Mouse (Mus musculus) cerebellum, adult 11-12 months (tissue): ENCODE measurements around the gene Map3k12.

Experiments
- DNase-seq: peaks from one replicate; pipeline ENCODE4 v3.0.0; 2022

The Map3k12 gene

DNA sequence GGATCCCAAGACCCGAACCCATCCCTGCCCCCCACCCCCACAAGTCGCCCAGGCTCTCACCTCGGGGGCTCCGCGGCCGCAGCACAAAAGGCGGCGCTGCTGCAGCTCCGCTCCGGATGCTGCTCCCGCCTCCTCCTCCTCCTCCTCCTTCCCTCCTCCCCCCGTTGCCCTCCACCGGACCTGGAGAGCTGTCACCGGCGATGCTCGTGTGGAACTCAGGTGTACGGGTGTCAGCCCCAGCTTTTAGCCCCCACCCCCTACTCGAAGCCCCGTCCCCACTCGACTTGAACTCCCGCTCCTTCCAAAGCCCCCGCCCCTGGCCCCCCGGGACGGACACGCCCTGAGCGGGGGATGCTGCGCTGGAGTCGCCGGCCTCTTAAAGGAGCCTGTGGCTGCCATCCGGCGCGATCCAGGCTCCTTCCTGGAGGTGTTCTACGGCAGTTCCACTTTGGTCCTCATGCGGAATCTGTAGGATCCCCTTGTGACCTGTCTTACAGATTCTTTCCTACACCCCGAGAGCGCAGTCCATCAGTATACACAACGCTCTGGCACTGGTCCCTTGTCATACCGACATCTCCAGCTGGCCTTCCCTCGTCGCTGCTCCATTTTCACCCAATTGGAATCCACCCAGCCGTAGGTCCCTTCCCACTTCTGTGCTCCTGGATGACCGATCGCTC, at the start of gene Map3k12:
Gene Map3k12, minus strand, starts transcription at position 337 of the 677 bp plus-strand sequence.
- DNase-seq = peak; percentile 90

GRCm38 (mm10) chr15:102563681-102564080, 46.8 kb upstream of the Map3k12 start:
- DNase-seq = peak; percentile 61

- no peak for DNase-seq
These were observed 46.2 kb upstream of the Map3k12 start for GRCm38 (mm10) chr15:102563061-102563460.

DNA sequence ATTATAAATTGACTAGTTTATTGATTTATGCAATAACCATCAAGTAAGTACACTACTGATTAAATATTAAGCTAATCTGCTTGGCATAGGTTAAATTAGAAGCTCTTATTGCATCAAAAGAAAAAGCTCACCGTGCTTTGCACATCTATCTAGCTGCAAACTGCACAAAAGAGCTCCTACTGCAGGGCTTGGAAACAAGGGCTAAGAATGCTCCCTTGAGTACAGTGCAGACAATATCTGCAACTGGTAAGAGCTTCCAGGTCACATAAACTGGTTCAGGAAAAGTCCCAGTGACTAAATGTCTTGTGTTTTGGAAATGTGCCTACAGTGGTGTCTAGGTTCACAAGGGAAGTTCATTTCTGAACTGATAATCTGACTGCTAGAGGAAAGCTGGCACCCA, 45.6 kb upstream of the Map3k12 start:
- DNase-seq = no peak

GRCm38 (mm10) chr15:102557580-102557979, 40.7 kb upstream of the Map3k12 start:
- DNase-seq = no peak

- no peak for DNase-seq
These were observed 38.7 kb upstream of the Map3k12 start for GRCm38 (mm10) chr15:102555581-102555980.

- no peak for DNase-seq
These were observed 35.7 kb upstream of the Map3k12 start for GRCm38 (mm10) chr15:102552599-102552998.

DNA sequence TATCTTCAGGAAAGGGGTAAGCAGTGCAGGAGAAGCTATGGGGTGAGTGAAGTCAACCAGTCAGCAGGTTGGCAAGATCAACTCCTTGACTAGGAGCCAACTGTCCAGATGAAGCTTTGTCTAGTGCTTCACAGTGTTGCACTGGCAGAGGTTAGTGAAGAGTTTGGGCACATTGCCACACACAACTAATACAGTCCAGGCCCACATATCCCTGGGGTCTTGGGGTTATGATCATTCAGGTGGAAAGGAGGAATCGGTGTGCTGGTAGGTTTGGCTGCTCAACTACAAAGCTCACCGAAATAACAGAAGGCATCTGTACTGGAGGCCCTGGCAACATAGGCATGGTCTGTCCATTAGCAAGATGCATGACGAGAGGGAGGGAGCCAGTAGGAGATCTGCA, 30.6 kb upstream of the Map3k12 start:
- DNase-seq = peak; percentile 95

DNA sequence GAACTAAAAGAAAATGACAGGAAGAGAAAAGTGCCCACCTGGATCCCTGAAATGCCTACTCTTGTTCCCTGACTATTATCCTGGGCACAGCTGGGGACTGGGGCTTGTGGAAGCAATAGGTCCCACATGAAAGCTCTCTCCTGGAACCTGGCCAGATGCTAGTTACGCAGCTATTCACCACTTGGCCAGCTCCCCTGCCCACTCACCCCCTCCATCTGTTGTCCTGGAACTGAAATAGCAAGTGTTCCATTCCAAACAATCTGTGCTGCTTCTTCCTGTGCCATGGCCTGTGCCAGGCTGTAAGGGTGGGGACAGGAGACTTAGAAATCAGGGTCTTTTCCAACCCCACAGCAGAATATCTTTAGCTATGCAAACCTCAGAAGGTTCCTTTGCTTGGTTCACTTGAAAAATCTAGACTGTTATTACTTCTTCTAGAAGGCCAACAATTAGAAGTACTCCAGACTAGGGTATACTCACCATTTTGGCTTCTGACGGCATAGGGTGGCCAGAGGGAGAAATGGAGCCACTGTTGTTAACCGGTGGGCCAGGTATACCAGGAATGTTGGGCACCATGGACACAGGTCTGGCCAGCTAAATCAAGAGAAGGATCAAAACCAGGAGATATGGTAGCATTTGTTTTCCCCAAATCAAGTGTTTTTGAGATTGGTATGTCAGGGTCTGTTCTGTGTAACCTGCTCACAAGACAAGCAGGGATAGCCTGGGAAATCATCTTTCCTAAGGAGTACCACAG, 30.0 kb upstream of the Map3k12 start:
- DNase-seq = peak; percentile 99

DNA sequence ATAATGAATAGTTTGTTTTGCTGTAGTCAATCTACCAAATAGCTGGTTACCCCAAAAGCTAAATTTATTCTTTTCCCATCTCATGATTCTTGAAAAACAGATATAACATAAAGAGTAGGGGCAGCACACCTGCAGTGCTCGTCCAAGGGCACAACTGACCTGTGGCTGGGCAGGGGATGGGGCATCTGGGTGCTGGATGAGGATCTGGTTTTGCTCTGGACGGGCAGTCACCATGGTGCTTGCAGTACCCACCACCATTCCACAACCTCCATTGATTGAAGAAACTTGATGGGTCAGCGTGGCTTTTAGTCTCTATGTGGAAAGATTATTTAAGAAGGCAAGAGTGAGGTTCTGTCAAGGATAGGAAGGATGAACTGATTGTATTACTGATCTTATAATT, 29.4 kb upstream of the Map3k12 start:
- peak; percentile 62 for DNase-seq

- peak; percentile 97 for DNase-seq
These were observed 27.9 kb upstream of the Map3k12 start for GRCm38 (mm10) chr15:102544801-102545200.

DNA sequence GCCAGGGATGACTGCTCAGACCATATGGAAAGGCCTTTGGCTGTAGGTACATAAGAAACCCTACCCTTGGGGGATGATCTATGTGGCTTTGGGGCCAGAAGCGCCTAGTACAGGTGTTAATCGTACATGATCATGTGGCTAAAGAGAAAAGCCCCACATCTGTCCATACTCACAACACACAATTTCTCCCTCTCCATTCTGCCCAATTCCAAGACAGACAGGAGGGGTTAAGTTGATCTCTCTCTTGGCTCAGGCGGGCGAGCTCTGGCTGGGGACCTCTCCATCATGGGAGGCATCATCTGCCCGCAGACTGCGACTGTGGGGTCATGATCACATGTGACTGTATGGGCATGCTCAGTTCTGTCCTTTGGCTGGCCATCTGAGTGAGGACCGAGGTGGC, 17.1 kb upstream of the Map3k12 start:
- peak; percentile 29 for DNase-seq

DNA sequence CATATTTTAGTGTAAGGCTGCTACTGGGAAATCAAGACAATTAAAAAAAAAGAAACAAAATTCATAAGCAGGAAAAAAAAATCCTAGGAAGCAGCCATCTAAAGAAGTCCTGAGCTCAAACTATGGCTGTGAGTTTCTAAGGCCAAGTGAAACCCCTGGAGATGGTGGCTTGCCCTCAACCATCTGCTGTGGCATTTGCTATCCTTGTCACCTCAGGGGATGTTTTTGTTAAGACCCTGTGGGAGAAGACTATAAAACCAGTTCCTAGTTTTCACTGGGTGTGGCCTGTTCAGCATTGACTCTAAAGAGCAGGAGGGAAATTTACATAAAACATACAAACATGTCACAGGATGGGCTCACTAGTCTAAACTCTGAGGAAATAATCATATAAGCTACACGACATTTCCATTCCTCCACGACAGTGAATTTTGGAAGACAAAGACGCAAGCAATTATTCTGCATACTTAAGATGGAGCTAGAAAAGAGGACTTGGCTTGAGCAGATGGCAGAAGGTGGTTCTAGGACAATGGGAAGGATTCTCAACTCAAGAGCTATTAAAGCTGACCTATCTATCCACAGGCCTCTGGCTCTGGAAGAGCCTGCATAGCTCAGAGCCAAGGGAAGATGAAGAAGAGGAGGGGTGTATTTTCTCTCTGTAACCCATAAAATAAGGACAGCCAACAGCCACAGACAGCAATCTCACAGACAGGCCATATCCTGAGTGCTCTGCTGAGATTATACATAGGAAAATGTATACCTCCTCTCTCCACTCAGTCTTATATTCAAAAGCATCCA, 15.4 kb upstream of the Map3k12 start:
- DNase-seq = peak; percentile 82

- DNase-seq = peak; percentile 28
These were observed 14.7 kb upstream of the Map3k12 start for GRCm38 (mm10) chr15:102531586-102531985.

DNA sequence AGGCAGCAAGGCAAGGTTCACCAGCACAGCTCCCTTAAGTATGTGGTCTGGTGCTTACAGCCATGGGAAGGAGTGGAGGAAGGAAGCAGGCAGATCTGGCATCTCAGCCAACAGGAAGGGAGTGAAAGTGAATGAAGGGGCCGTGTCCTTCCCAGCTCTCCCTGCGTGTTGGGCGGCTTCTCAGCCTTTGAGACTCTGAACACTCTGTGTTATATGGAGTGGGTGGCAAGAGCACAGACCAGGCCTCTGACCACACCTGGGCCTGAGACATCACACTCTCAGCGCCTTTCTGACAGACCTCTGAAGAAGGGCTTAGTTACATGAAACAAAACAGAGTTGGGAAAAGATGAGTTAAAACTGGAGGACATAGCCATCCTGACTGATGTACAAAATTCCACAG, 13.7 kb upstream of the Map3k12 start:
- no peak for DNase-seq

- no peak for DNase-seq
These were observed 11.5 kb upstream of the Map3k12 start for GRCm38 (mm10) chr15:102528396-102528795.

DNA sequence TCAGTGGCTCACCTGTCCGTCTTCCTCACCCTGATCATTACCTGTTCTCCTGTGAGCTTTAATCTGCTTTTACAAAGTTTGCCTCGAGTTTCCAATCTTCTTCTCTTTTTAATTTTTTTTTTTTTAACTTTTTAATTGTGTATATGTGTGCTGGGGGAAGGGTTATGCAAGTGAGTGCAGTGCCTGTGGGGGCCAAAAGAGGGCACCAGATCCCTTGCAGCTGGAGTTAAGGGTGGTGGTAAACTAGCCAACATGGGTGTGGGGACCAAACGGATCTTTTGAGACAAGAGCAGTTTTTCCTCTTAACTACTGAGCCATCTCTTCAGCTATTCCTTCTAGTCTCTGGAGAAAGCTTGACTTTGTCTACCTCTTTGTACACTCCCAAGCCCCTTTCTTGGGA, 11.1 kb upstream of the Map3k12 start:
- no peak for DNase-seq

DNA sequence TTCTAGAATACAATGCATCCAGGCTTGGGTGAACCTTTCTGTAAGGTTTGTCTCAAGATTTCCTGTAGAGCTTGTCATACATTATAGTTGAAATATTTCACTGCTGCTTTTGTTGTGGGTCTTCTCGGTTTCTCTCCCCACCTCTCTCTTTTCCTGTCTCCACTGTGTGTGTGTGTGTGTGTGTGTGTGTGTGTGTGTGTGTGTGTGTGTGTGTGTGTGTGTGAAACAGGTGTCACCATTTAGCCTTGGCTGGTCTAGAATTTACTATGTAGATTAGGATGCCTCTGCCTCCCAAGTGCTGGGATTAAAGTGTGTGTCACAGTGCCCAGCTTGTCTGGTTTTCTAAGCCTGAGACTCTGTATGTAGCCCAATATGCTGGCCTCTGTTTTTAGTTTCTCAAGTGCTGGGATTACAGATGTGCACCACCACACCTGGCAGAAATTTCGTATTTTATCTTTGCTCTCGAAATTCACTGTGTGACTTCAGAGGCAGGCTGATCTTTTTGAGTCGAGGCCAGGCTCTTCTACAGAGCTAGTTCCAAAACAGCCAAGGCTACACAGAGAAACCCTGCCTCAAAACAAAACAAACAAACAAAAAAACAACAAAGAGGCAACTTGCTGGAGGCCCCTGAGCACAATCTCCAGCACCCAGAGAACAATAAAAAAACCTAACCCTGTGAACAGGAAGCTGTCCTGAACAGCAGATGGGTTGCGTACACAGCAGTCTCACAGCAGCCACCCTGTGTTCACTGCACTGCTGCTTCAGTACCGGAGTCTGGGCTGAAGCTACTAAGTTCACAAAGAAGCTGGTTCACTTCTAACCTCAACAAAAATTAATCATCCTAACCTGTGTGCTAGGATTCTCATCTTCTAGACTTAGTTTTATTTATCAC, 9.5 kb upstream of the Map3k12 start:
- DNase-seq = no peak

DNA sequence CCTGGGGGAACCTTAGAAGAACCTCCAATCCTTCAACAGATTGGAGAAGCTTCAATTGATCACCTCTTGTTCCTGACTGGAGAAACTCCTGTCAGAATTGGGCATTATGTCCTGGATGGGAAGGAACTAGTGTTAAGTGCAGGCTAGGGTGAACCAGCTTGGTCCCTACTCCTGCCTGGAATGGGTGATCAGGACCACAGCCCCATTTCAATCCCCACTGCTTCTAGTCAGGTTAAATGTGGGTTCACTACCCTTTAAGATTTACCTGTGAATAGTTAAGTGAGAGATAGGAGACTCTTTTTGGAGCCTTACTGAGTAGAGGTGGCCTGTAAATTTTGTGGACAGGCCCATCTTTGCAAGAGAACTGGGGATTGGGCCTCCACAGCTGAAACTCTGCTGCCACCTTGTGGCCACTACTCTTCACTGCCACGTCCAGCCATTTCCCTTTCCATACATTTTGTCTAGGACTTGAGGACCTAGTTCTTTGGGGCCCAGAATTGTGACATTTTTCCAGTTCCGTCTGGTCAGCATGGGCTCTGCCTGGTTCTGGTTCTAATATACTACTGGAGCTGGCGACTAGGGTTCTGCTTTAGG, 8.1 kb upstream of the Map3k12 start, which contains the start of gene Npff:
Gene Npff, minus strand, starts transcription at position 51 of the 594 bp plus-strand sequence.
- DNase-seq = peak; percentile 81

DNA sequence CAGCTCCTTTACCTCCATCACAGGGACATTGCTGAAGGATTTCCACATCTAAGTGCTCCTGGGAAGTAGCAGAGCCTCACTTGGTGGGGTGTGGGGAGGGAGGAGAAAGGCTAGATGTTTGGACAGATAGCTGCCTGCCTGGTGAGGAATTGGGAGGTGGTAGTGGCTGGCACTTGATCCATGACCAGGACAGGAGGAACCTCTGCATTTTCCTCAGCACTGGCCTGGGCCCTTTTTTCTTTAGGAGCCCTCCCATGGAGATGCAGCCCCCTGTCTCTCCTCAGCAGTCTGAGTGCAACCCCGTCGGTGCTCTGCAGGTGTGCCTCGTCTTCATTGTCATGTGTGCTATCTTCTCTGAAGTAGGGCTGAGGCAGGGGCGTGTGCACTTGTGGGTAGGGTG, 4.6 kb upstream of the Map3k12 start:
- DNase-seq = peak; percentile 44

DNA sequence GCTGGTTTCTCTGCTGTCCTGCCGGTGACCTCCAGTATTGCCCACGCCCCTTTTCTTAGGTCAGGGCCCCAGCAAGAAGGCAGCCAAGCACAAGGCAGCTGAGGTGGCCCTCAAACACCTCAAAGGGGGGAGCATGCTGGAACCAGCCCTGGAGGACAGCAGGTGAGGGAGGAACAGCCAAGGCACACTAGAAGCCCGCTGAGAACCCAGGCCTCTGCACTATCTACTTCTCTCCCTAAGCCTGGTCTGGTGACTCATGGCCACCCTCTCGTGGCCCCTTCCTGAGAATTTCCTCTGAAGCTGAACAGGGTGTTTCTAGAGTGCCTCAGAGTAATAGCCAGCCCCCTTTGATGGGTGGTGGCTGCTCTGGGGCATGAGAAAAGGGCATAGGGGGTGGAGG, 3.6 kb upstream of the Map3k12 start:
- DNase-seq = peak; percentile 71
